Mouse (Mus musculus) bone marrow, adult 2 months (tissue): ENCODE results near the gene Ghr.

Source experiments
- CTCF ChIP-seq: fragments of 200-500 bp; IDR thresholded peaks from 2 replicates; pipeline ENCODE4 v1.5.1; 2011; ENCODE audit warnings: low read length, control low read depth; ENCODE audit not compliant: control insufficient read depth, insufficient read depth
- POLR2A ChIP-seq: fragments of 200-500 bp; IDR thresholded peaks from 2 replicates; pipeline ENCODE4 v1.6.1; 2011; ENCODE audit warnings: low read depth, mild to moderate bottlenecking, control low read depth, low read length, borderline replicate concordance; ENCODE audit not compliant: control insufficient read depth

DNA sequence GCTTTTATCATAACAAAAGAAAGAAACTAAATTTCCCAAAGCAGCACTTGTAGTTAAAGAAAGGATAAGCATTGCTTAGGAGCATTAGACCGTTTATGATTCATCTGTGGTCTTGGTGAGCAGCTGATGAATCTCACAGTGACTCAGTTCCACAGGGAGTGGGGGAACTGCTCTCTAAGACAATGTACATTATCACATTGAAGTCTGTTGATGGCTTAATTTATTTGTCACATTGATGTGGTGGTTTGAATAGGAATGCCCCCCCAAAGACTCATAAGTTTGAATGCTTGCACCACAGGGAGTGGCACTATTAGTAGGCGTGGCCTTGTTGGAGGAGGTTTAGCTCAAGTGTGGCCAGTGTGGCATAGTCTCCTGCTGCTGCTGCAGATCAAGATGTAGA lies 4.6 kb upstream of the Ghr start:
- TF ChIP-seq CTCF (no peak), POLR2A (no peak)
